Mouse (Mus musculus) 3T3-L1 (cell line): ENCODE measurements at regions not wholly inside any gene's neighbourhood (a gene's known extent, or its start where the extent isn't known, plus 50 kb on each side); places are given as distances from the start of the nearest gene placed in this dataset.
"Not testable (repeated sequence)": the region's sequence is repeated elsewhere in the genome, so short reads cannot be mapped to it uniquely, and the experiment has no call there.

Experiments used
- DNase-seq: peaks from one replicate; pipeline ENCODE4 v3.0.0-alpha.2; 2015; ENCODE audit warnings: low read depth, low spot score

DNA sequence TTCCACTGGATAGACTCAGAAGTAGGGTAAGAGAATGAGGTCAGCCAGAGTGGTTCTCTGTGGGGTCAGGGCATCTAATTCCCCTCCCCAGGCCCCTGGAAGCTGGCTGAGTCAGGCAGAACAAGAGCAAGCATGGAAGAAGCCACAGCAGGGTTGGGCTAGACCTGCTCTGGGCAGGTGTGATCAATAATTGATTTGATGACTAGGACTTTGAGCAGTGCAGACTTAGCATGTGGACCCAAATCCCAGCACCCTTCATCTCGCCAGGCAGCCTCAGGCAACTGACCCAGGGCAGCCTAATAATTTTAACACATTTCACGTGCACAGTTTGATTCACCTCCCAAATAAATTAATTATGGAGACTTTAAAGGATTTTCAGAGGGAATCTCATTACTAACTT is 67.2 kb downstream of the Qdpr start:
- DNase-seq: no peak

DNA sequence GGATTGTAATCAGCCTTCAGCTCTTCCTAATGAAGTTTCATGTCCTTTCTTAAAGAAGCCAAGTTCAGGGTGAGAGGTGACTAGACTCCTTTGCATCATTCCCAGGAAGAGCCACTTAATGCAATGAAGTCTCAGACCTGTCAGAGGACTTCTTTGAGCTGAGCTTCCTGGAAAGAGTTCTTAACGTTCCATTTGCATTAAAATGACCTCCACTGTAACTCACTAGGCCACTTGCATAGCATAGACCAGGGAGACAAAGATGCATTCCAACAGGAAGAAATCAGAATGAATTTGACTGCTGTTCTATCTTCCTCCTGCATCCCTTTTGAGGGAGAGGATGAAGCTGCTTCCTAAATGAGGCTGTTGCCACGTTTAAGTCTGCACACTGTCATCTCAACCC is 71.5 kb downstream of the Qdpr start:
- no peak for DNase-seq

- DNase-seq: no peak
Observed at GRCm38 (mm10) chr5:45373069-45373468, 77.0 kb downstream of the Qdpr start.

DNA sequence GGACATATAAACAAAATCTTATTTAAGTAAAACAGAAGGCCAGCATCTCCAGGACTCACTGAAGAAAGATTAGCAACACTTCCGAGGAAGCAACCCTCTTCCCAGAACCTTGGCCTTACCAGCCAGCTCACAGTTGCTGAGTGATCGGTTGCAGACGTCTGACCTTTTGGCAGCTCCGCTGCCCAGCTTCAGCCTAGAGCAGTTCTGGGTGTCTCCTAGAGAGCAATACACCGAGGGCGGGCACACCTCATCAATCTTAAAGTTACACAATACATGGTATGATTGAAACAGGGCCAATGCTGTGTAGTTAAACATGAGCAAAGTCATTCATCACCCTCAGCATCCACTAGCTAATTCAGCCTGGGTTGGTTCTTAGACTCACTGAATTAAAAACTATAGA is 81.6 kb downstream of the Qdpr start:
- DNase-seq: peak; percentile 24

DNA sequence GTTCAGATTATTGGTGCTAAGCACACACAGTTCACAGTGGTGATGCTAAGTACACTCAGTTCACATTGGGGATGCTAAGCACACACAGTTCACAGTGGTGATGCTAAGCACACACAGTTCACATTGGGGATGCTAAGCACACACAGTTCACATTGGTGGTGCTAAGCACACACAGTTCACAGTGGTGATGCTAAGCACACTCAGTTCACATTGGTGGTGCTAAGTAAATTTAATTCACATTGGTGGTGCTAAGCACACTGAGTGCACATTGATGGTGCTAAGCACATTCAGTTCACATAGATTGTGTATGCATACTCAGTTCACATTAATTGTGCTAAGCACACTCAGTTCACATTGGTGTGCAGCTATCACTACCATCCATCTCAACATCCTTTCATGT is 89.8 kb downstream of the Qdpr start:
- no peak for DNase-seq

DNA sequence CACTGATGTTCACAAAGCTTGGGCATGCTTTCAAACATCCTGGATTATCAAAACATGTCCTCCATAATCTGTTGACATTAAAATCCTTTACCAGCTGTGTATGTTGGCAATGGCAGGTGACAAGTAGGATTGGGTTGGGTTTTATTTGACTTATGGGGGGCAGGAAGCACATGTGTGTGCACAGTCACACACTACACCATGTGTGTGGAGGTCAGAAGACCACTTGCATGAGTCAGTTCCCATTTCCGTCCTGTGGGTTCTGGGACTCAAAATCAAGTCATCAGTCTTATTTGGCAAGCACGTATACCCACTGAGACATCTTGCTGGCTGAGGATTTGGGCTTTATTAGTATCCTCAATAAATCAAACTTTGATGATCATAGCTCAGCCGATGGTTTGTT is 109.6 kb downstream of the Qdpr start:
- DNase-seq: peak; percentile 27

DNA sequence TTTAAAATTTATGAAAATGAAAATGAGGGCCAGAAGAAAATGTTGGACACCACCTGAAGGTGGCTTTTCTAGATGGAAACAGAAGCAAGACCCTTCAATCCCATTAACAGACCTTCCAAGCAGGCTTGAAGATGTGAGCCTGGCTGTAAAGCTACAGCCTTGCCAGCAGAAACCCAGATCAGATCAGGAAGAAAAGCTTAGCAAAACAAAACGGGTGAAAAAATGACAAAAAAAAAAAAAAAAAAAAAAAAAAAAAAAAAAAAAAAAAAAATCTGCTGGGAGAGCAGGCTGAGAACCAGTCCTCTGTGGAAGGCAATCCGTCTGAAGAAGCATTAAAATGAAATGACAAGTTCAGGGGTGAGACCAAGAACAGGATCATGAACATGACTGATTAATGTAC is 113.2 kb downstream of the Qdpr start:
- DNase-seq: no peak

GRCm38 (mm10) chr5:45324468-45324867 is 125.6 kb downstream of the Qdpr start:
- DNase-seq: not testable (repeated sequence)

GRCm38 (mm10) chr5:45323500-45323899 is 126.5 kb downstream of the Qdpr start:
- DNase-seq: no peak

DNA sequence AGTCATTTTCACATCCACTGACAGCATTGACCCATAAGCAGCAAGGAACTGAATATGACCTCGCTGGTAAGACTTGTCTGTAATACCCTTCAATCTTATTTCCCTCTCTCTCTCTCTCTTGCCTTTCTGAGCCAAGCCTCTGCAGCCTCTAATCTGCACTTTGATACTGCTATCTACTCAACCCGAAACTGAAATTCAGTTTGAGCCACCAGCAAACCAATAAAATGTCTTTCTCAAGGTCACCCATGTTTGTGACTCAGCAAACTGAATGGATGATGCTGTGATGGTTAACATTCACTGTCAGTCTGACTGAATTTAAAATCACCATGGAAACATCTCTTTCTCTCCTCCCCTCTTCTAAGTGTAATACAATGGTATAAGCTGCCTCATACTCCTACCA is 132.0 kb downstream of the Qdpr start:
- no peak for DNase-seq

- DNase-seq: peak; percentile 60
Observed at GRCm38 (mm10) chr5:45301120-45301519, 148.9 kb downstream of the Qdpr start.

DNA sequence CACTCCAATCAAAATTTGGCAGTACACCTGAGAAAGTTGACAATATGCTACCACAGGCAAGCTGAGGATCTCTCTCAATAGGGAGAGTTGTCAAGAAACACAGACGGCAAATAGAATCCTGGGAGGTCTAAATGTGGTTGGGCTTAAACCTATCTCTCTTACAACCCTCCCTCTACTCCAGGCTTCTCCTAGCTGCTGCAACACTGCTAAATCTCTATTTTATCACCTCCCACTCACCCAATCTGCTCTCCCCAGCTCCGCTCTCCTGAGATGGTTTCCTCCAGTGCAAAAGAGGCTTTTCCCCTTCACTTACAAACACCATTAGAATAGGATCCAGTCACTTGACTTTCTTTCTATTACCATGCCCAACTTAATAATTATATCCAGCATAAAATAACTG is 151.2 kb downstream of the Qdpr start:
- DNase-seq: no peak

DNA sequence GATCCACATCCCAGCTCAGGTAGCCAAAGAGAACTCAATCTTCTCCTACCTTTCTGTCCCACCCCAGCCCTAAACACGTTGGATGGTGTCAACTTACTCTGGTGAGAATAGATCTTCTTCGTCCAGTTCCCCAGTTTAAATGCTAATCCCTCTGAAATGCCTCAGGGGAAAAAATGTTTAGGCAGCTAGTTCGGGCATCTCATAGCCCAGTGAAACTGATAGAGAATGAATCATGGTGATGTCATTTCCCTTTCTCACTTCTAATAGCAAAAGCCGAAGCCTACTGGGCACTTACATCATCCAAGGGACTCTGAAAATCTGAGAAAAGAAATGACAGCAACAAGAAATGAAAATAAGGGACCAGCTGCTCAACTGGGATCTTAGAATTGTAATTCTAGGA is 154.9 kb downstream of the Qdpr start:
- peak; percentile 92 for DNase-seq

DNA sequence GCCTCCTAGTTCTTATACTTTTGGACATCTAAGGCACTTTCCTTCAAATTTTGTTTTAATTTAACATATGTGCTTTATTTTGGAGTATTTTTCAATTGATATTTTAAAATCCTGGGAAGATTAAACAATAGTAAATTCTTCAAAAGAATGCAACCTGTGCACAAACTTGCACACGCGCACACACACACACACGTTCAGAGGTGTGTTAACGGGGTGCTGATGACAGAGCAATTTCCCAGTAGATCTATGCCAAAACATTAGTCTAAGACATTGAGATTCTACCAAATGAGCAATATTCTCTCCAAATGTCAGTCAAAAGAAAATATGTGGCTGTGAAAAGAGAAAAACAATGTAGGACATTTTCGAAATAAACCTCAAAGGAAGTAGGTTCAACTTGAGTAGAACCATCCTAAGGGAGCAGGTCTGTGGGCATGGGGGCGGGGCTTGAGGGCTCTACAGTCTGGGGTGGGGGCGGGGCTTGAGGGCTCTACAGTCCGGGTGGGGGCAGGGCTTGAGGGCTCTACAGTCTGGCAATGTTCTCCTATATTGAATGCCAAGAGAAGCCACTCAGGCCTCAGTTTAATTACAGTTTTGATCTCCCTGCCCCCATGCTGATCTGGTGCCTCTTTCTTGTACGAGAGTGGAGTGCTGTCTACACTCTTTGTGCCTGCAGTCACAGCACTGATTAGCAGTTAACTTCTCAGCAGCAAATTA is 157.0 kb downstream of the Qdpr start:
- DNase-seq: peak; percentile 49

DNA sequence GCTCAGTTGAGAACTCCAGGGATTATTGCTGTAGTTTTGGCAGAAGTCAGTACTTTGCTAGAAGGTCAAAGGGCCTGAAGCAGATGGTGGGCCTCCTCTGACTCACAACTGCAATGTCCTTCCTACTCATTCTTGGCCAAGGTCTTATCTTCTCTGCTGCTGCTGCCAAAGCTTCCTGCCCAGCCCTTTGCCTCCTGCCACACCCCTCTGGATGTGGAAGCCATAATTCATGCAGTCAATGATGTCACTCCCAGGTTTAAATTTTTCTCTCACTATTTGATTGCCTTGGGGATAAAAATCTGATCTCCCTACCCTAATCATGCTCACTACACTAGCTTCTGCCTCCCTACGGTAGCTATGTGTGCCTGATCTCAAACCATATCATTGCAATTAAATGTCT is 157.7 kb downstream of the Qdpr start:
- DNase-seq: peak; percentile 98

- DNase-seq: no peak
Observed at GRCm38 (mm10) chr5:45291752-45292151, 158.3 kb downstream of the Qdpr start.

- no peak for DNase-seq
Observed at GRCm38 (mm10) chr5:45291276-45291675, 158.8 kb downstream of the Qdpr start.

DNA sequence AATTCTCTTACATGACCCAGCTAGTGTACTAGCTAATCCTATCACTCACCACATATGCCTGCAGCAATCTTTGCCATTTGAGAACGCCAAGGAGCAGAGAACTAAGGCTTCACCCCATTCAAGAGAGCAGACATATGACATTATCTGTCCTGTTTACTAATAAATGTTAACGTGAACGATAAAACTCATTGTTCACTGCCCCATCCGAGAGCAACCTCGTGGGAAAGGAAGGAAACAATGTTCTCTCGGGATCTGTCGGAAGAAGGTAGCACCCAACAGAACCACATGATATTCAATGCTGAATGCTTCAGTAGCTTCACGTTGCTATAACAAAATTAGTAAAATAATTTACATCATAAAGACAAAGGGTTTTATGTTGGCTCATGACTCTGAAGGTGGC is 163.6 kb downstream of the Qdpr start:
- DNase-seq: no peak

DNA sequence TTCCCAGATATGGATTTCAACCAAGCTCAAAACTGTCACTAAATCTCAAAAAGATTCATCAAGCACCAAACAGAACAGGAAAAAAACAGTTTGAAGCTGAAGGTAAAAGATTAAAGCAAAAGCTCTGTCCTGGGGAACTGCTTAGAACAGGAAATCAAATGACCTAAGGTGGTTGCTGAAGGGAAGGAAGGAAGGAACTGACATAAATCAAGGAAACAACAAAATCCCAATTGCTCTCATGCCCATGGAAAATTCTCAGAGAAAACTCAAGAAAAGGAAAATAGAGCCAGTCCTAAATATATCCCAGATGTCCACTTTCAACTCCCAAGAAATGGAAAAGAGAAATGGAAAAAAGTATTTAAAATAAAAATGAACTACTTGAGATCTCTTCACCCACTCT is 165.4 kb downstream of the Qdpr start:
- no peak for DNase-seq

DNA sequence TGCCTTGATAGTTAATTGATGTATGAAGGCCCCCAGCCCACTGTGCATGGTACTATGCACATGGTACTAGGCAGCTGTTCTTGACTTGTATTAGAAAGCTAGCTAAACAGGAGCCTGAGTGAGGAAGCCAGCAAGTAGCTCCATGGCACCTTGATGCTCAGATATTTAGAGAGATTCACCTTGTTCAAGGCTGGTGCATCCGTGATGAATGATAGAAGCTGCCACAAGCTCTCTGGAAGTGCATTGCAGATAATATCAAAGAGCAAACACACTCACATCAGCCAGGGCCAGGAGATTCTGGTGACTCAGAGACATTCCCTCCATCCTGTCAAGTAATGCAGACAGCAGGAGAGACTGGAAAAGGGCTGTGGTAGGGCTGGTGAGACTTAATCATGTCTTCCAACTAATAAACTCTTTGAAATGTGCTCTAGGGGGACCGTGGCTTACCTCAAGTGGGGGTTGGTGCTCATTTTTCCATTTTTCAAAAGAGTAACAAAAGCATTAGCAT is 166.1 kb downstream of the Qdpr start:
- peak; percentile 60 for DNase-seq

DNA sequence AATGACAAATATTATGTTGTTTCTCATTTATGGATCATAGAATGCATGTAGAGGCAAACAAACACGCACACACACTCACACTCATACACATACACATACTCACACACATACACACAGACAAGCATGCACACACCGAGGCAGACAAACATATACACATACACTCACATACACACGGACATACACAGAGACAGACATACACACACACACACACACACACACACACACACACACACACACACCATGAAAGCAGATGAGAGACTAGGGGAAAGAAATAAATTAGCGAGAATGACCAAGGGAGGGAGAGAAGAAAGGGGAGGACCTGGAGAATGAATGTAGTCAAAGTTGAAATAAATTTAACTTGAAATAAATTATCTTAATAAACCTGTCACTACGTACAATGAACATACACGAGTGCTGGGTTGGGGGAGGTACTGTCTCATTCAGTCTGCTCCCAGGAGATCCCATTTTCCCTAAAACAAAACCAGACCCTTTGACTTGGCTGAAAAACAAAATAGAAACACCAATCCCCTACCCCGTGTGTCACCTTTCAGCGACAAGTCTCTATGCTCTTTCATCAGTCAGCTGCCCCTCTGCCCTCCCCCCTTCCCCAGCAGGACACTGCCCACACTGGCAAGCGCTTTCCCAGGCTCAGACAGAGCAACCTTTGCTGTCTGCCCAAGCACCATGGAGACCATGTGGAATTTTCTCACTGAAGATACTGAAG is 167.7 kb downstream of the Qdpr start:
- no peak for DNase-seq

DNA sequence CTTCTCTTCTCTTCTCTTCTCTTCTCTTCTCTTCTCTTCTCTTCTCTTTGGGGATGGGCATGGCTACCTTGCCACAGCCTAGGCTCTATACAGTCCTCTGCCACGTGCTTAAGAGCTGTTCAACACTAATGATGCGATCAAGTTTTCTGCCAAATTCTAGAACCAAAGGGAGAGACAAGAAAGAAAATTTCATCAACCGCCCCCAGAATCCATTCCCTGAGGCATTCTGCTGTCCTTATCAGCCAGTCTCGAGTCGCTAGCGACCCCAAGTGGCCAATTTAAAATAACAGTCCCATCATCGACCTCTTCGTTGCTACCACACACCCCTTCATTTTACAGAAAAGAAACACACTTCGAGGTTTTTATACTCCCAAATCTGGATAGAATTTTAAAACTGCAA is 171.5 kb downstream of the Qdpr start:
- DNase-seq: peak; percentile 89

- DNase-seq: no peak
Observed at GRCm38 (mm10) chr5:45278005-45278432, 172.0 kb downstream of the Qdpr start.
